Mouse (Mus musculus) megakaryocyte, embryonic 14.5 days (primary cell): ENCODE measurements at regions not wholly inside any gene's neighbourhood (a gene's known extent, or its start where the extent isn't known, plus 50 kb on each side); places are given as distances from the start of the nearest gene placed in this dataset.

Experiments used
- H3K27me3 ChIP-seq: replicated peaks from 2 replicates; pipeline ENCODE3; 2012; ENCODE audit warnings: inconsistent platforms
- H3K36me3 ChIP-seq: replicated peaks from 2 replicates; pipeline ENCODE3; 2012; ENCODE audit warnings: low read length, inconsistent platforms, mixed read lengths
- H3K4me1 ChIP-seq: 2 replicates; pipeline ENCODE4 v1.6.1; 2012; ENCODE audit warnings: inconsistent platforms
- H3K4me3 ChIP-seq: replicated peaks from 2 replicates; pipeline ENCODE3; 2012; ENCODE audit warnings: moderate library complexity, mild to moderate bottlenecking, inconsistent platforms
- H3K9me3 ChIP-seq: 2 replicates; pipeline ENCODE4 v1.6.1; 2012; ENCODE audit warnings: inconsistent platforms
- FLI1 ChIP-seq: IDR thresholded peaks from 2 replicates; pipeline ENCODE4 v1.6.1; 2012; ENCODE audit warnings: low read length, inconsistent platforms, mixed read lengths
- GATA1 ChIP-seq: IDR thresholded peaks from 3 replicates; pipeline ENCODE4 v1.6.1; 2012; ENCODE audit warnings: mixed read lengths, low read length, inconsistent platforms, borderline replicate concordance

GRCm38 (mm10) chr3:21218936-21219335 is 852.0 kb upstream of the Agtr1b start:
- no peak for TF ChIP-seq GATA1
- no peak for TF ChIP-seq FLI1
- peaks cover 10% of the 10 kb centered on the region for H3K4me1 ChIP-seq
- H3K4me3 ChIP-seq, result no peak overlapping the region
- peaks cover under 1% of the 10 kb centered on the region for H3K27me3 ChIP-seq
- no peaks in the 10 kb centered on the region for H3K9me3 ChIP-seq
- H3K36me3 ChIP-seq, result no peaks in the 10 kb centered on the region

GRCm38 (mm10) chr3:21241184-21241583 is 835.3 kb upstream of the Tbl1xr1 start:
- Histone ChIP-seq H3K4me1 (no peaks in the 10 kb centered on the region), H3K4me3 (no peak overlapping the region), H3K36me3 (no peaks in the 10 kb centered on the region), H3K9me3 (no peaks in the 10 kb centered on the region), H3K27me3 (no peaks in the 10 kb centered on the region)
- TF ChIP-seq FLI1 (no peak), GATA1 (no peak)

GRCm38 (mm10) chr3:21256129-21256760 is 820.2 kb upstream of the Tbl1xr1 start:
- H3K9me3 ChIP-seq, result no peaks in the 10 kb centered on the region
- H3K27me3 ChIP-seq, result no peaks in the 10 kb centered on the region
- no peak for TF ChIP-seq FLI1
- no peak for TF ChIP-seq GATA1
- no peaks in the 10 kb centered on the region for H3K36me3 ChIP-seq
- H3K4me3 ChIP-seq, result no peak overlapping the region
- H3K4me1 ChIP-seq, result peaks cover 11% of the 10 kb centered on the region

- TF ChIP-seq FLI1, result no peak
- no peak for TF ChIP-seq GATA1
- H3K27me3 ChIP-seq, result no peaks in the 10 kb centered on the region
- H3K36me3 ChIP-seq, result no peaks in the 10 kb centered on the region
- peaks cover 15% of the 10 kb centered on the region for H3K4me1 ChIP-seq
- H3K9me3 ChIP-seq, result no peaks in the 10 kb centered on the region
- no peak overlapping the region for H3K4me3 ChIP-seq
Observed at GRCm38 (mm10) chr3:21263317-21263716, 813.1 kb upstream of the Tbl1xr1 start.

GRCm38 (mm10) chr3:21265491-21265890 is 811.0 kb upstream of the Tbl1xr1 start:
- H3K27me3 ChIP-seq, result no peaks in the 10 kb centered on the region
- H3K36me3 ChIP-seq, result no peaks in the 10 kb centered on the region
- no peak overlapping the region for H3K4me3 ChIP-seq
- H3K9me3 ChIP-seq, result no peaks in the 10 kb centered on the region
- TF ChIP-seq FLI1, result no peak
- TF ChIP-seq GATA1, result no peak
- H3K4me1 ChIP-seq, result peaks cover 26% of the 10 kb centered on the region

- Histone ChIP-seq H3K4me1 (peaks cover 23% of the 10 kb centered on the region), H3K36me3 (no peaks in the 10 kb centered on the region), H3K9me3 (no peaks in the 10 kb centered on the region), H3K27me3 (no peaks in the 10 kb centered on the region), H3K4me3 (no peak overlapping the region)
- no peak for TF ChIP-seq FLI1
- TF ChIP-seq GATA1, result no peak
Observed at GRCm38 (mm10) chr3:21268429-21269129, 807.9 kb upstream of the Tbl1xr1 start.

GRCm38 (mm10) chr3:21269130-21269440 is 807.4 kb upstream of the Tbl1xr1 start:
- Histone ChIP-seq H3K27me3 (no peaks in the 10 kb centered on the region), H3K9me3 (no peaks in the 10 kb centered on the region), H3K36me3 (no peaks in the 10 kb centered on the region), H3K4me3 (no peak overlapping the region), H3K4me1 (peaks cover 23% of the 10 kb centered on the region)
- no peak for TF ChIP-seq FLI1
- TF ChIP-seq GATA1, result no peak

- no peak for TF ChIP-seq FLI1
- no peak for TF ChIP-seq GATA1
- Histone ChIP-seq H3K27me3 (no peaks in the 10 kb centered on the region), H3K36me3 (no peaks in the 10 kb centered on the region), H3K9me3 (no peaks in the 10 kb centered on the region), H3K4me1 (peaks cover 23% of the 10 kb centered on the region), H3K4me3 (no peak overlapping the region)
Observed at GRCm38 (mm10) chr3:21270788-21271187, 805.7 kb upstream of the Tbl1xr1 start.

- Histone ChIP-seq H3K4me1 (peaks cover 19% of the 10 kb centered on the region), H3K36me3 (no peaks in the 10 kb centered on the region), H3K27me3 (no peaks in the 10 kb centered on the region), H3K4me3 (no peak overlapping the region), H3K9me3 (no peaks in the 10 kb centered on the region)
- TF ChIP-seq FLI1 (no peak), GATA1 (no peak)
Observed at GRCm38 (mm10) chr3:21272219-21272618, 804.2 kb upstream of the Tbl1xr1 start.

GRCm38 (mm10) chr3:21292774-21293173 is 783.7 kb upstream of the Tbl1xr1 start:
- Histone ChIP-seq H3K9me3 (no peaks in the 10 kb centered on the region), H3K27me3 (no peaks in the 10 kb centered on the region), H3K4me3 (no peak overlapping the region), H3K4me1 (no peaks in the 10 kb centered on the region), H3K36me3 (no peaks in the 10 kb centered on the region)
- TF ChIP-seq FLI1 (no peak), GATA1 (no peak)
